Mouse (Mus musculus): ENCODE data around the gene Anks1. TPM values are rescaled to one million over a fixed set of nuclear protein-coding genes. Genes with fewer than 3 reads are reported as not detected.
"Not testable (repeated sequence)": the region's sequence is repeated elsewhere in the genome, so short reads cannot be mapped to it uniquely, and the experiment has no call there.

Gene Anks1
- total RNA-seq, 1 experiment, result 20.9 TPM

DNA sequence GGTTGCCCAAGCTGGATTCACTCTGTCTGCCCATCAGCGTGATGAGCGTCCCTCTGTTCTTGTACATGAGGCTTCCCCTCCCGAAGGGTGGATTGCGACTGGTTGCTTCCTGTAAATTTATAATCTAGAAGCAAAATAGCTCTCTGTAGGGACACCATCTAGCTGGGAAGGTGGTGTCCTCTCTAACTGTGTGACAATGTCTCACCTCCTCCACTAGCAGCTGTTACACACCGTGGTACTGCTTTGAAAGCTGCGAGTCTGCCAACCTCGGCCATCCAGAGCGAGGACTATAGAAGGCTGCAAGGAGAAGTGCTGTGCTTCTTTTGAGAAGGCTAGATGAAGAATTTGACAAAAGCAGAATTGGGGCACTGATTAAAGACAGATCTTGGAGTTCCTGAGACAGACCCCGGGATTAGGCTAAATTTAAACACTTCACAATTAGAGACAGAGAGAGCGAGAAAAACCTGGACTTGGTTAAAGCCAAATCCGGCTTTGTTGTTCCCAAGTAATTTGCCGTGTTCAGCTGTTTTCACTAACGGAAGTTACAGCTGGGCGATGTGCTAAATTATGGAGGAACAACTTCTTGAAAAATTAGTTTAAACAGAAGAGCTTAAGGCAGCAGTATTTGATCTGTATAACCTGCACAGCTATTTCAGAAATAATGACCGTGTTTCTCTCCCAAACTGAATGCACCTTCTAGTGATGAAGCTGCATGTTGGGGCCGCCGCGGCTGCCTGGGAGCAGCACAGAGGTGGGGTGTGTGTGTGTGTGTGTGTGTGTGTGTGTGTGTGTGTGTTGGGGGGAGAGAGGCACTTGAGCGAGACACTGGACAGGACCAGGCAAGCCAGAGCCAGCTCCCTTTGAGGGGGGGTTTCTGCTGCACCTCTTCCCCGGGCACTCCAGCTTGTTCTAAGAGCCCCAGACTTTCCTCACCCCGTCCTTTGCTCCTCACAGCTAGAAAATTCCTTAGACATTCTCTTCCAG lies 51.3 kb downstream of the Anks1 start:
- no peak overlapping the region for H3K4me3 ChIP-seq (ENCODE audit: insufficient read depth in 1 of 2, low read depth in 1 of 2, low read length in 2 of 2, poor library complexity in 1 of 2, severe bottlenecking in 1 of 2)
- DNase-seq (ENCODE audit: low read depth, low spot score), result no peak
- H3K36me3 ChIP-seq (ENCODE audit: control insufficient read depth, insufficient read depth, low read length, poor library complexity, severe bottlenecking), result no peaks in the 10 kb centered on the region
- in situ Hi-C loops (cut with MboI; ENCODE audit: low sequenced_read_pairs in 2 of 2, unreplicated experiment in 2 of 2), result no loop called here
- H3K9me3 ChIP-seq (ENCODE audit: control insufficient read depth, insufficient read depth, low read depth, low read length), result no peaks in the 10 kb centered on the region
- H3K9ac ChIP-seq (ENCODE audit: insufficient read depth, low read depth, low read length, poor library complexity, severe bottlenecking), result no peak overlapping the region
- TF ChIP-seq ZC3H11A (IDR thresholded peaks at IDR 0.05; ENCODE audit: borderline replicate concordance, low read depth, low read length) (no peak), HCFC1 (IDR thresholded peaks at IDR 0.05; ENCODE audit: borderline replicate concordance, insufficient read depth, low read length) (no peak), ZNF384 (IDR thresholded peaks at IDR 0.05; ENCODE audit: low read depth, low read length) (no peak), CHD2 (IDR thresholded peaks at IDR 0.05; ENCODE audit: low read depth, low read length) (no peak), MAFK (IDR thresholded peaks at IDR 0.05; ENCODE audit: insufficient read depth, low read depth, low read length) (no peak)
- H3K27ac ChIP-seq (ENCODE audit: insufficient read depth, low read depth, low read length, poor library complexity, severe bottlenecking), result no peak overlapping the region
- peaks cover 5 to 14% of the 10 kb centered on the region in 2 experiments; a peak in 3 of 4 replicates for H3K4me1 ChIP-seq (ENCODE audit: control insufficient read depth in 2 of 2, insufficient read depth in 2 of 2, low read length in 2 of 2, poor library complexity in 1 of 2)

GRCm38 (mm10) chr17:27963120-27963519 lies 54.0 kb downstream of the Anks1 start:
- H3K9me3 ChIP-seq (ENCODE audit: control insufficient read depth, insufficient read depth, low read depth, low read length); DNase-seq (ENCODE audit: low read depth, low spot score); H3K36me3 ChIP-seq (ENCODE audit: control insufficient read depth, insufficient read depth, low read length, poor library complexity, severe bottlenecking); H3K4me3 ChIP-seq (ENCODE audit: insufficient read depth in 1 of 2, low read depth in 1 of 2, low read length in 2 of 2, poor library complexity in 1 of 2, severe bottlenecking in 1 of 2); H3K9ac ChIP-seq (ENCODE audit: insufficient read depth, low read depth, low read length, poor library complexity, severe bottlenecking); in situ Hi-C loops (cut with MboI; ENCODE audit: low sequenced_read_pairs in 2 of 2, unreplicated experiment in 2 of 2): not testable (repeated sequence)
- Histone ChIP-seq H3K4me1 (ENCODE audit: control insufficient read depth in 2 of 2, insufficient read depth in 2 of 2, low read length in 2 of 2, poor library complexity in 1 of 2) (peaks cover 5 to 14% of the 10 kb centered on the region in 2 experiments; a peak in 3 of 4 replicates), H3K27ac (ENCODE audit: insufficient read depth, low read depth, low read length, poor library complexity, severe bottlenecking) (0 out of 2 replicates have a peak overlapping the region, but pooled peaks have one; percentile 4)
- TF ChIP-seq ZNF384 (IDR thresholded peaks at IDR 0.05; ENCODE audit: low read depth, low read length), result peak; percentile 91

DNA sequence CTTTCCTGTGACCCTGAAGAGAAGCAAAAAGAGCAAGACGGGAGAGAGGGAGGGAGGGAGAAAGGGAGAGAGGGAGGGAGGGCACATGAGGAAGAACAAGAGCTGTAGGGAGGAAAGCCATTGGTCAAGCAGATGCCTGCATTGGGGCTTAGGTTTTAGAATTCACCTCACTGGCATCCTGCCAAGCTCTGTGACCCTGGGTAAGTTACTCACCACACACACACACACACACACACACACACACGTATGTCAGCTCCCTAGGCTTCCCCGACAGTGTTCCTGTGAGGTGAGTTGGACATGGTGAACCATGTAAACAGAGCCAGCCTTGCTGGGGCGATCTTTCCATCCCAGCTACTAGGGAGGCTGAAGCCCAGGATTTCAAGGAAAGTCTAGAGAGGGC lies 55.5 kb downstream of the Anks1 start:
- Histone ChIP-seq H3K4me3 (ENCODE audit: insufficient read depth in 1 of 2, low read depth in 1 of 2, low read length in 2 of 2, poor library complexity in 1 of 2, severe bottlenecking in 1 of 2) (no peak overlapping the region), H3K36me3 (ENCODE audit: control insufficient read depth, insufficient read depth, low read length, poor library complexity, severe bottlenecking) (no peaks in the 10 kb centered on the region), H3K9ac (ENCODE audit: insufficient read depth, low read depth, low read length, poor library complexity, severe bottlenecking) (no peak overlapping the region), H3K27ac (ENCODE audit: insufficient read depth, low read depth, low read length, poor library complexity, severe bottlenecking) (no peak overlapping the region), H3K4me1 (ENCODE audit: control insufficient read depth in 2 of 2, insufficient read depth in 2 of 2, low read length in 2 of 2, poor library complexity in 1 of 2) (peaks cover 5 to 16% of the 10 kb centered on the region in 2 experiments; a peak in 3 of 4 replicates), H3K9me3 (ENCODE audit: control insufficient read depth, insufficient read depth, low read depth, low read length) (no peaks in the 10 kb centered on the region)
- no peak for DNase-seq (ENCODE audit: low read depth, low spot score)
- TF ChIP-seq CHD2 (IDR thresholded peaks at IDR 0.05; ENCODE audit: low read depth, low read length) (no peak), HCFC1 (IDR thresholded peaks at IDR 0.05; ENCODE audit: borderline replicate concordance, insufficient read depth, low read length) (no peak), ZNF384 (IDR thresholded peaks at IDR 0.05; ENCODE audit: low read depth, low read length) (no peak), MAFK (IDR thresholded peaks at IDR 0.05; ENCODE audit: insufficient read depth, low read depth, low read length) (no peak), ZC3H11A (IDR thresholded peaks at IDR 0.05; ENCODE audit: borderline replicate concordance, low read depth, low read length) (no peak)
- in situ Hi-C loops (cut with MboI; ENCODE audit: low sequenced_read_pairs in 2 of 2, unreplicated experiment in 2 of 2), result no loop called here

DNA sequence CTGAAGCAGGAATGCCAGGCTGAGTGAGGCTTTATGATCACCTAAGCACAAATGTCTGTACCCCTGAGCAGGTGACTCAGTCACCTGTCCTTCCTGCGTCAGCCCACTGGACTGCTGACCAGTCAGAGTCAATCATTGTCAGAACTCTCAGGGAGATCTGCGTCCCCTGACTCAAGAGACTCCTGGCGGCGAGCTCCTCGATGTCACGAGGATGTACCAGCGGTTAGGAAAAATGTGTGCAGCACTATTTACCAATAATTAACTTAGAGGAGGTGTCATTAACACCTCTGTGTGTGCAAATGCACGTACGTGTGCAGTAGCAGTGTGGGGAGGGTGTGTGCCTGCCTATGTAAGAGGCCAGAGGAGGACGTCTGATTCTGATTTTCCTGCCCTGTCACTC lies 56.2 kb downstream of the Anks1 start:
- Histone ChIP-seq H3K36me3 (ENCODE audit: control insufficient read depth, insufficient read depth, low read length, poor library complexity, severe bottlenecking) (no peaks in the 10 kb centered on the region), H3K4me3 (ENCODE audit: insufficient read depth in 1 of 2, low read depth in 1 of 2, low read length in 2 of 2, poor library complexity in 1 of 2, severe bottlenecking in 1 of 2) (no peak overlapping the region), H3K27ac (ENCODE audit: insufficient read depth, low read depth, low read length, poor library complexity, severe bottlenecking) (no peak overlapping the region), H3K9me3 (ENCODE audit: control insufficient read depth, insufficient read depth, low read depth, low read length) (no peaks in the 10 kb centered on the region), H3K9ac (ENCODE audit: insufficient read depth, low read depth, low read length, poor library complexity, severe bottlenecking) (no peak overlapping the region), H3K4me1 (ENCODE audit: control insufficient read depth in 2 of 2, insufficient read depth in 2 of 2, low read length in 2 of 2, poor library complexity in 1 of 2) (peaks cover 5 to 19% of the 10 kb centered on the region in 2 experiments; a peak in 3 of 4 replicates)
- TF ChIP-seq HCFC1 (IDR thresholded peaks at IDR 0.05; ENCODE audit: borderline replicate concordance, insufficient read depth, low read length) (no peak), ZNF384 (IDR thresholded peaks at IDR 0.05; ENCODE audit: low read depth, low read length) (no peak), ZC3H11A (IDR thresholded peaks at IDR 0.05; ENCODE audit: borderline replicate concordance, low read depth, low read length) (no peak), MAFK (IDR thresholded peaks at IDR 0.05; ENCODE audit: insufficient read depth, low read depth, low read length) (no peak), CHD2 (IDR thresholded peaks at IDR 0.05; ENCODE audit: low read depth, low read length) (no peak)
- no peak for DNase-seq (ENCODE audit: low read depth, low spot score)
- in situ Hi-C loops (cut with MboI; ENCODE audit: low sequenced_read_pairs in 2 of 2, unreplicated experiment in 2 of 2), result no loop called here
